Mouse (Mus musculus): ENCODE data around the gene Ddias.

DNA sequence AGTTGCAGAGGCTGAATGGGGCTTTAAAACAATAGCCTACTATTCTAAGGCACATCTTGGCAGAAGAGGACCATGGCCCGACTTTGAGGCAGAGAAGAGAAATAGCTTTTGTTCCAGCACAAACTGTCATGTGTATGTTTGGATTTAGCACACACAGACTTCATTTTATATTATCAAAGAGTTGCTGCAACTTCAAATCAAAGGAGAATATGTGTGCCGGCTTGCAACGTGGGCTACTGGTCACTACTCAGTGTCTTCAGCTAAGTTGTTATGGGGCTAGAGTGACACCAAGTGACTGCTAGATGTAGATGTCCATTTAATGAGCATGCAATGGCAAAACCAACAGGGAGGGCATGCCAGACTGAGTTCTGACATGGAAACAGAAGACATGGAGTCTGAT, 46.1 kb downstream of the Ddias start:
- TF ChIP-seq POLR2A (IDR thresholded peaks at IDR 0.05; ENCODE audit: control insufficient read depth, low read depth, low read length) (no peak), CTCF (IDR thresholded peaks at IDR 0.05; ENCODE audit: control insufficient read depth, insufficient read depth, insufficient replicate concordance, low read depth, low read length) (no peak)
